Mouse (Mus musculus): ENCODE measurements around the gene Ankrd31.
"Not testable (repeated sequence)": the region's sequence is repeated elsewhere in the genome, so short reads cannot be mapped to it uniquely, and the experiment has no call there.

The Ankrd31 gene

DNA sequence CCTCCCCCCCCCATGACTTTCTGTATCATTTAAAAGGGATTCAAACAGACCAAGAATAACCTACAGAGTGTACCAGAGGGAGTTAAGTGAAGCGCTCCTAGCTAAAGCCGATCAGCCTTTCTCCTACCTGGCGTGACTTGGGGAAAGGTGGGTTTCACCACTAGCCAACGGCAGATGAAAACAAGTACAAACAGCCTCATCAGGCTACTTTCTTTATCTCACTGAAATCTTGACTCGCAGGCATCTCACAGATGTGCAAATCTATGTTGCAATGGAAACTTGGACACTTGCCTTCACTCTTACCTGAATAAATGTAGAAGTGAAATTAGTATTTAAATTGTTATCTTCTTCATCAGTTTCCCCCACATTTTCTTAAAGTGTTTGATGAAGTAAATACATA is 18.9 kb upstream of the Ankrd31 start:
- TF ChIP-seq POU5F1 (IDR thresholded peaks at IDR 0.05; ENCODE audit: borderline replicate concordance, low read length) (no peak), NANOG (IDR thresholded peaks at IDR 0.05; ENCODE audit: borderline replicate concordance, low read length) (no peak), CTCF (conservative IDR thresholded peaks at IDR 0.05; ENCODE audit: low read length) (no peak)
- no peak overlapping the region for H3K4me3 ChIP-seq (replicated peaks; ENCODE audit: low read length)
- H3K27me3 ChIP-seq (ENCODE audit: insufficient read depth, low read length) = peaks cover 8% of the 10 kb centered on the region
- H3K36me3 ChIP-seq (ENCODE audit: insufficient read depth, low read length) = no peaks in the 10 kb centered on the region
- no peaks in the 10 kb centered on the region for H3K9me3 ChIP-seq (ENCODE audit: low read length)
- H3K4me1 ChIP-seq (replicated peaks; ENCODE audit: low read depth, low read length) = no peaks in the 10 kb centered on the region

DNA sequence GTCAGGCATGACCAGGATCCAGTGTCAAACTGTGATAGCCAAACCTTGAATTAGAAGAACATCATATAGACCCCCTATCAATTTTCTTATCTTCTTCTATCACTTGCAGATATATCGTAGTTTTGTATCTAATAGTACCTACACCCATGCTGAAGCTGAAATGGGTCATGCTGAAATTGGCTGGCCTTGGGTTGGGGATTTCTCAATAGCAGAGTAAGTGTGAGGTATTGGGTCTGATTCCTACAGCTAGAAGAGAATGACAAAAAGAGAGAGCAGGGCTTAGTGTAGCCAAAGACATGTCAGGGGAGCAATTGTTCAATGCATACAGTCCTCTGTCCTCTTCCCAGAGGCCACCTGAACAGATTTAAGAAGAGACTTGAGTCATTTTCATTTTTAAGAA is 18.0 kb upstream of the Ankrd31 start:
- no peak overlapping the region for H3K4me3 ChIP-seq (replicated peaks; ENCODE audit: low read length)
- no peaks in the 10 kb centered on the region for H3K9me3 ChIP-seq (ENCODE audit: low read length)
- no peaks in the 10 kb centered on the region for H3K36me3 ChIP-seq (ENCODE audit: insufficient read depth, low read length)
- H3K4me1 ChIP-seq (replicated peaks; ENCODE audit: low read depth, low read length) = no peaks in the 10 kb centered on the region
- peaks cover 8% of the 10 kb centered on the region for H3K27me3 ChIP-seq (ENCODE audit: insufficient read depth, low read length)
- no peak for TF ChIP-seq POU5F1 (IDR thresholded peaks at IDR 0.05; ENCODE audit: borderline replicate concordance, low read length)
- no peak for TF ChIP-seq CTCF (conservative IDR thresholded peaks at IDR 0.05; ENCODE audit: low read length)
- no peak for TF ChIP-seq NANOG (IDR thresholded peaks at IDR 0.05; ENCODE audit: borderline replicate concordance, low read length)

DNA sequence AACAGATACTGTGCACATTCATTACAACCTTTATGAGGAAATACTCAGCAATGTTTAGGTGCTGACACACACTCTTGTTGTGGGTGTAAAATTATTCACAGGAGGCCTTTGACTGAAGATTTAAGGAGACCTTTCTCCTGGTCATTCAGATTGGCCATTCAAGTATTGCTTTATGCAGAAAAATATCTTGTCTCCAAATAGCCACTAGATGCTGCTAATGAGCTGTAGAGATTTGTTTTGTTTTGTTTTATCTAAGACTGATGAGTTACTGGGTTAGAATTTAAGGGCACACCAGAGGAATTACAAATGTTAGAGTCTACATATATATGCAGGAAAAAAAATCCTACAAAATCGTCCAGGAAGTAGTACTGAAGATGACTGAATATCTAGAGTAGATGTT is 12.9 kb upstream of the Ankrd31 start:
- no peaks in the 10 kb centered on the region for H3K4me1 ChIP-seq (replicated peaks; ENCODE audit: low read depth, low read length)
- TF ChIP-seq NANOG (IDR thresholded peaks at IDR 0.05; ENCODE audit: borderline replicate concordance, low read length) (no peak), POU5F1 (IDR thresholded peaks at IDR 0.05; ENCODE audit: borderline replicate concordance, low read length) (no peak), CTCF (conservative IDR thresholded peaks at IDR 0.05; ENCODE audit: low read length) (peak; percentile 53)

DNA sequence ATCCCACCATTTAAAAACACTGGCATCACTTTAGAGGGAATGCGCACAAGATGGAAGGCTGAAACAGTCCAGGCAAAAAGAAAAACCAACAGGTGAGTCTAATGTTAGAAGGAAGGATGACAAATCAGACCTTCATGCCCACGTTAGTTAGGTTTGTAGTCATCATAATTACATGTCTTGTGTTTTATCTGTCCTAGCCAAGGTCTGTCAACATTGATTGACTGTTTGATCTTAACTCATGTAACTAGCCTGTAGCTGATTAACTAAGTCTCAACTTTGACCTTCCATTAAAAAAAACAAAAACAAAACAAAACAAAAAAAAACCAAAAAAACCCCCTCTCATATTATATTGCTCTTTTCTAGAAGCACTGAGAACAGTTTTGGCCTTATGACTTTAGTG is 7.9 kb upstream of the Ankrd31 start:
- TF ChIP-seq POU5F1 (IDR thresholded peaks at IDR 0.05; ENCODE audit: borderline replicate concordance, low read length) (no peak), CTCF (conservative IDR thresholded peaks at IDR 0.05; ENCODE audit: low read length) (no peak), NANOG (IDR thresholded peaks at IDR 0.05; ENCODE audit: borderline replicate concordance, low read length) (no peak)
- no peaks in the 10 kb centered on the region; the same call in 1 of the 2 replicates for H3K27me3 ChIP-seq (ENCODE audit: insufficient read depth, low read length)
- H3K4me3 ChIP-seq (replicated peaks; ENCODE audit: low read length) = no peak overlapping the region
- H3K36me3 ChIP-seq (ENCODE audit: insufficient read depth, low read length) = no peaks in the 10 kb centered on the region
- H3K4me1 ChIP-seq (replicated peaks; ENCODE audit: low read depth, low read length) = no peaks in the 10 kb centered on the region
- H3K9me3 ChIP-seq (ENCODE audit: low read length) = no peaks in the 10 kb centered on the region

More for the DNA sequence above, 12.9 kb upstream of the Ankrd31 start:
- no peaks in the 10 kb centered on the region for H3K36me3 ChIP-seq (ENCODE audit: insufficient read depth, low read length)
- H3K4me3 ChIP-seq (replicated peaks; ENCODE audit: low read length) = no peak overlapping the region
- no peaks in the 10 kb centered on the region for H3K9me3 ChIP-seq (ENCODE audit: low read length)
- H3K27me3 ChIP-seq (ENCODE audit: insufficient read depth, low read length) = peaks cover 6% of the 10 kb centered on the region

DNA sequence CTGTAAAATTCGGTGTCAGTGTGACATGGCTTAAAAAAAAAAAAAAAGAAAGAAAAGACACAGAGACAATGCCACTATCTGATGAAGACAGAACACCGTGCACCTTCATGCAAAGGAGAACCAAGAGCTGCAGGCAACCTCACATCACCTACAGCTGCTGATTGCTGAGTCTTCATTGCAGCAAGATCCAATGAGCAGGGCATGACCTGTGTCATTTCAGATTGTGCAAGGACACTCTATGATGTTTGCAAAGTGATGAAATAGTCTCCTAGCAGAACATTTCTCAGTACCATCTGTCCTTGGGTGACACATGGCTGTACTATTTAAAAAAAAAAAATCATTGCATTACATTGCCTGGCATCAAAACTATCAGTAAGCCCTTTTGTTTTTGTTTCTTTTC is 5.2 kb upstream of the Ankrd31 start:
- H3K36me3 ChIP-seq (ENCODE audit: insufficient read depth, low read length) = no peaks in the 10 kb centered on the region
- peaks cover 5% of the 10 kb centered on the region for H3K27me3 ChIP-seq (ENCODE audit: insufficient read depth, low read length)
- H3K4me3 ChIP-seq (replicated peaks; ENCODE audit: low read length) = no peak overlapping the region
- H3K4me1 ChIP-seq (replicated peaks; ENCODE audit: low read depth, low read length) = no peaks in the 10 kb centered on the region
- H3K9me3 ChIP-seq (ENCODE audit: low read length) = no peaks in the 10 kb centered on the region
- no peak for TF ChIP-seq POU5F1 (IDR thresholded peaks at IDR 0.05; ENCODE audit: borderline replicate concordance, low read length)
- TF ChIP-seq CTCF (conservative IDR thresholded peaks at IDR 0.05; ENCODE audit: low read length) = no peak
- TF ChIP-seq NANOG (IDR thresholded peaks at IDR 0.05; ENCODE audit: borderline replicate concordance, low read length) = no peak

DNA sequence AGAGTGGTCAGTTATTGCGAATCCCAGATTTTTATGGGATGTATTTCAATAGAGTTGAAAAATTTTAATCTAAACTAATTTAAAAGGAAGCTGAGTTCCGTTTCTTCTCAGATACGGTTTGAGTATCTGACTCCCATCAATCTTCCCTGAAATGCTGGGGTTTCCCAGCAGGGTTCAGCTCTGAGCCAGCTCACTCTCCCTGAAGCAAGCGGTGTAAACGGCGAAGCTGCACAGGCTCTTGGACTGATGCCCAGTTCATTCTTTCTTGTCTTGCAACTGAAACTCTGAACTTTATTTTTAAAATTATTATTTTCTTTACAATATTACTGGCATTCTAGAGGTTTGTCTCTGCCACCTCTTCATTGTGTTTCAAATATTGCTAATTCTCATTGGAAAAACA is 2.0 kb upstream of the Ankrd31 start:
- Histone ChIP-seq H3K36me3 (ENCODE audit: insufficient read depth, low read length) (no peaks in the 10 kb centered on the region), H3K4me1 (replicated peaks; ENCODE audit: low read depth, low read length) (peaks cover 5% of the 10 kb centered on the region; the same call in 1 of the 2 replicates), H3K9me3 (ENCODE audit: low read length) (no peaks in the 10 kb centered on the region), H3K27me3 (ENCODE audit: insufficient read depth, low read length) (peaks cover 18% of the 10 kb centered on the region), H3K4me3 (replicated peaks; ENCODE audit: low read length) (no peak overlapping the region)
- TF ChIP-seq CTCF (conservative IDR thresholded peaks at IDR 0.05; ENCODE audit: low read length) (no peak), NANOG (IDR thresholded peaks at IDR 0.05; ENCODE audit: borderline replicate concordance, low read length) (no peak), POU5F1 (IDR thresholded peaks at IDR 0.05; ENCODE audit: borderline replicate concordance, low read length) (no peak)

DNA sequence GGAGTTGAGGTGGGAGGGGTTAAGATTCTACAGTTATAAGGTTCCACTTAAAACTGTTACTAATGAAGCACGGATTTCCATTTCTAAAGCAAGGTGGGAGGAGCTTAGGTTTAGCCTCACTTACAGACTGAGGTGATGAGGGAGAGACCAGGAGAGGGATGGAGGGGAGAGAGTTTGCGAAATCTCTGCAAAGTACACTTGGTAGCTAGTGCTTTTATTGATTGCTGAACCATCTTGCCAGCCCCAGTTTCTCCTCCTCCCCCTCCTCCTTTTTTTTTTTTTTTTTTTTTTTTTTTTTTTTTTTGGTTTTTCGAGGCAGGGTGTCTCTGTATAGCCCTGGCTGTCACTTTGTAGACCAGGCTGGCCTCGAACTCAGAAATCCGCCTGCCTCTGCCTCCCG is 1.8 kb downstream of the Ankrd31 start:
- Histone ChIP-seq H3K9me3 (ENCODE audit: low read length) (no peaks in the 10 kb centered on the region), H3K4me3 (replicated peaks; ENCODE audit: low read length) (no peak overlapping the region), H3K4me1 (replicated peaks; ENCODE audit: low read depth, low read length) (peaks cover 5% of the 10 kb centered on the region; the same call in 1 of the 2 replicates), H3K36me3 (ENCODE audit: insufficient read depth, low read length) (no peaks in the 10 kb centered on the region), H3K27me3 (ENCODE audit: insufficient read depth, low read length) (peaks cover 18% of the 10 kb centered on the region)
- TF ChIP-seq CTCF (conservative IDR thresholded peaks at IDR 0.05; ENCODE audit: low read length) (no peak), NANOG (IDR thresholded peaks at IDR 0.05; ENCODE audit: borderline replicate concordance, low read length) (no peak), POU5F1 (IDR thresholded peaks at IDR 0.05; ENCODE audit: borderline replicate concordance, low read length) (no peak)

DNA sequence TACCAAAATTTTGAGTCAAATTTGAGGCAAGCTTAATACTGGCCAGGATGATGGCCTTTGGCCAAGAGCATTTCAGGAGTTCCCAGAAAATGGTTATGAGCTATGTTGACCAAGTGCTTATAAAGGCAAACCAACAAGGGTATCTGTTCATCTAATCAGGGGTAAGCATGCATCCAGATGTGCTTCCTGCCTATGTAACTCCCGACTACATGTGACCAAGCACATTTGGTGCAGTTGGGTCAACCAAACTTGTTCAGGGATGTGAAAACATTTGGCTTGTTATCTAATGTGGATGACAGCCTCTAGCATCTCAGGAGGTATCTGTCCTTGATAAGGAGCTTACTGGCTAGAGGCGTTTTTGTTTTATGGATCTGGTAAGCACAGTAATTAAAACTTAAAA is 12.8 kb downstream of the Ankrd31 start:
- TF ChIP-seq NANOG (IDR thresholded peaks at IDR 0.05; ENCODE audit: borderline replicate concordance, low read length) (no peak), POU5F1 (IDR thresholded peaks at IDR 0.05; ENCODE audit: borderline replicate concordance, low read length) (no peak)
- Histone ChIP-seq H3K4me3 (replicated peaks; ENCODE audit: low read length) (no peak overlapping the region), H3K27me3 (ENCODE audit: insufficient read depth, low read length) (no peaks in the 10 kb centered on the region), H3K4me1 (replicated peaks; ENCODE audit: low read depth, low read length) (0 out of 2 replicates have a peak, but pooled peaks cover 3% of the 10 kb centered on the region), H3K9me3 (ENCODE audit: low read length) (peaks cover 5% of the 10 kb centered on the region), H3K36me3 (ENCODE audit: insufficient read depth, low read length) (no peaks in the 10 kb centered on the region)

DNA sequence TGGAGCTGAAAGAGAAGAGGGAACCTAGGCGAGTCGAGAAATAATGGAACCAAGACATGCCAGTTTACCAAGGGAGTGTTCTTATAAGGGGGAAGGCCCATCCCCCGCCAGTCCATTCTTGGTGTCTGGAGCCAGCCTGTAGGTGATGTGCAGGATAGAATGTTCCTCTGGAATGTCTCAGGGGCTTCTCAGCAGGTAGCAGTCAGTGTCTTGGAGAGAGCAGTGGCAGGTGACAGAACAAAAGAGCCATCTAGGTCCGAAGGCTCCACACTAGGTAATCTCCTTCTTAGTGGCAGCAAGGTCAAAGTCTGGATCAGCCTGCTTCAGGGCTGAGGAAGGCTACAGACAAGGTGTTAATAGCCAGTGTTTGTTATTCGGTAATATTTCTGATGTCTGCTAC is 38.0 kb downstream of the Ankrd31 start:
- not testable (repeated sequence) for H3K27me3 ChIP-seq (ENCODE audit: insufficient read depth, low read length); H3K36me3 ChIP-seq (ENCODE audit: insufficient read depth, low read length); H3K4me3 ChIP-seq (replicated peaks; ENCODE audit: low read length); H3K4me1 ChIP-seq (replicated peaks; ENCODE audit: low read depth, low read length)
- H3K9me3 ChIP-seq (ENCODE audit: low read length) = peaks cover 10% of the 10 kb centered on the region
- peak; percentile 39; the same call in 1 of the 2 replicates for TF ChIP-seq NANOG (IDR thresholded peaks at IDR 0.05; ENCODE audit: borderline replicate concordance, low read length)

All from E14TG2a.4 (cell line).